Mouse (Mus musculus) kidney, embryonic 14.5 days (tissue): ENCODE measurements around the gene Blvra. TPM values are rescaled to one million over a fixed set of nuclear protein-coding genes. Genes with fewer than 3 reads are reported as not detected.
A peak's percentile ranks its signal among the peaks of the same experiment; 100 is the strongest.

Experiments used
- ATAC-seq: fragments of 200-750 bp; cut with Nextera tagmentation; 2 replicates; pipeline ENCODE4 v1.8.0; 2017; ENCODE audit warnings: moderate number of reproducible peaks, mild to moderate bottlenecking, moderate TSS enrichment, moderate library complexity; ENCODE audit not compliant: low FRiP score, low TSS enrichment
- H3K27ac ChIP-seq: fragments of 300-500 bp; sonication (generic); 2 replicates; pipeline ENCODE4 v1.5.1; 2014; ENCODE audit warnings: low read depth, mild to moderate bottlenecking, low read length, moderate library complexity, mixed read lengths
- H3K27me3 ChIP-seq: fragments of 300-500 bp; sonication (generic); 2 replicates; pipeline ENCODE4 v1.6.1; 2014; ENCODE audit warnings: mild to moderate bottlenecking, low read length; ENCODE audit not compliant: control insufficient read depth, insufficient read depth
- H3K36me3 ChIP-seq: fragments of 300-500 bp; sonication (generic); 2 replicates; pipeline ENCODE4 v1.6.1; 2014; ENCODE audit warnings: low read length, mixed read lengths; ENCODE audit not compliant: control insufficient read depth, insufficient read depth
- H3K4me1 ChIP-seq: fragments of 300-500 bp; sonication (generic); 2 replicates; pipeline ENCODE4 v1.6.1; 2014; ENCODE audit warnings: low read length, mixed read lengths; ENCODE audit not compliant: control insufficient read depth, insufficient read depth
- H3K4me2 ChIP-seq: fragments of 300-500 bp; sonication (generic); replicated peaks from 2 replicates; pipeline ENCODE4 v1.6.1; 2014; ENCODE audit warnings: low read depth, mild to moderate bottlenecking, low read length
- H3K4me3 ChIP-seq: fragments of 300-500 bp; sonication (generic); 2 replicates; pipeline ENCODE4 v1.5.1; 2014; ENCODE audit warnings: mild to moderate bottlenecking, low read length
- H3K9ac ChIP-seq: fragments of 300-500 bp; sonication (generic); 2 replicates; pipeline ENCODE4 v1.6.1; 2014; ENCODE audit warnings: low read depth, mild to moderate bottlenecking, low read length, moderate library complexity
- H3K9me3 ChIP-seq: fragments of 300-500 bp; sonication (generic); 2 replicates; pipeline ENCODE4 v1.6.1; 2016; ENCODE audit warnings: low read length; ENCODE audit not compliant: control insufficient read depth
- WGBS: fragments of 180-500 bp; shearing (Covaris S2); extraction: QIAGEN DNeasy Blood & Tissue Kit; methylation state at CpG from one replicate; pipeline ENCODE4 v1.1.7; 2014; 5-methylcytosine and 5-hydroxymethylcytosine counted together
- polyA plus RNA-seq: library from polyadenylated mRNA; unstranded; fragments of >200 nt; fragmentation: Nextera tagmentation; extraction: Ambion mirVana; gene quantifications from 2 replicates; pipeline ENCODE4 v1.2.1, GENCODE M21; 2014

Gene Blvra
- polyA plus RNA-seq = 39.6 and 43.4 TPM in 2 replicates

DNA sequence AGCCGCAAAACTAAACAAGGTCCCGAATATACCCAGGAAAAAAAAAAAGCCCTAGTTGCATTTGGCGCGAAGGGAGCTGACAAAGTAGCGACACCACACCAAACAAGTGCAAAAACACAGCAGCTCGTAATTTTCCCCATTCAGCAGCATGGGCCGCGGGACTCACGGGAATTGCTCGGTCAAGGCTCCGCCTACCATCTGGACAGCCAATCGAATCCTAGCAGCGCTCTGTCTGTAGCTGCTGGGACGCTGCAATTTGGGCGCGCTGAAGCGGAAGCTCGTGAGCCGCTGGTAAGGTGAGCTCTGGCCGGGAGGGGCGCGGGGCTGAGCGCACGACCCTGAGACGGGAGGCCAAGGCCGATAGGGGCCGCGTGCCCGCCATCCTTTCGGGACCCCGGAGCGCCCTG, at the start of gene Blvra:
Gene Blvra (plus strand): TSS at position 231 of the 407 bp plus-strand sequence.
- Histone ChIP-seq H3K9me3 (no peaks in the 10 kb centered on the region), H3K27ac (peak within 1 kb of the TSS; percentile 82), H3K4me2 (peak within 1 kb of the TSS; percentile 71), H3K4me3 (peak within 1 kb of the TSS; percentile 68), H3K9ac (peak within 1 kb of the TSS; percentile 67), H3K36me3 (peaks cover 15% of the 10 kb centered on the region), H3K27me3 (no peaks in the 10 kb centered on the region), H3K4me1 (peaks cover 7% of the 10 kb centered on the region)
- ATAC-seq = peak; percentile 100
- under 1% methylated on average over 32 of the region's 32 CpGs for WGBS

DNA sequence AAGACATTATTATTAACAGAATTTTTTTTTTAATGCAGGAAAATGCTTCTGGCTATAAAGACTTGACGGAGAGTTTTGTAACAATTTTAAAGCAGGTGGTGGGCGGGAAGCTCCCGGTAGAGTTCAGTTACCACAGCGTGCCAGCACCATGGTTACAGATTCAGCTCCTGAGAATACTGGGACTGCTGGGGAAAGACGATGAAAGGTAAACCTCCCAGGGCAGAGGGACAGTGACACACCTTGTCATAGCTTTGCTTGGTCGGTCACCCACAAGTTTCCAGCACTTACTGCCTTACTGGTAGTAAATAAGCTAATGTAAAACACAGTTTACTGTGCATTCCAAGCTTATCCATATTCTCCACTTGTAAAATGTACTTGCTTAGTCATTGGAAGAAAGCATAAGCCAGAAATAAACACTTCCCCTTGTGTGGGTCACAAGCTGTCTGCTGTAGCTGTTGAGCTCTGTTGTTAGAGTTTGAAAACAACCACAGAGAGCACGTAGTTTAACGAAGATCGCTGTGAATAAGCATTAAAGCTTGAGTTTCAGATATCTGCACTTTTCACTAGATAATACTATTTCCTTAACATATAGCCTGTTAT, 35.4 kb upstream of the Blvra start:
- Histone ChIP-seq H3K36me3 (peaks cover 50% of the 10 kb centered on the region; the same call in 1 of the 2 replicates), H3K4me1 (no peaks in the 10 kb centered on the region), H3K27ac (no peak overlapping the region), H3K4me3 (no peak overlapping the region), H3K27me3 (no peaks in the 10 kb centered on the region), H3K9me3 (no peaks in the 10 kb centered on the region), H3K9ac (no peak overlapping the region), H3K4me2 (no peak overlapping the region)
- ATAC-seq = no peak
- 96% methylated on average over 9 of the region's 9 CpGs for WGBS

DNA sequence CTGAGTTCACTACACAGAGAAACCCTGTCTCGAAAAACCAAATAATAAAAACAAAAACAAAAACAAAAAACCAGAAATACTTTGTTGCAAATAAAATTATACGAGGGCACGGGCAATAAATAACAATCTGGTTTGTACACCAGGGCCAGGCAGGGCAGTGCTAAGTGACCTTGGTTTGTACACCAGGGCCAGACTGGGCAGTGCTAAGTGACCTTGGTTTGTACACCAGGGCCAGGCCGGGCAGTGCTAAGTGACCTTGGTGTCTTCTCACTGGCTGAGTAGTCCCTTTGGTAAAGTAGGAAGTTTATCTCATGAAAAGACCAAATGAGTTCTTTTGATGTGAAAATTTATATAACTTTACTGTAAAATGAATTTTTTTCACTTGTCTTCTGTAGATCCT, 33.2 kb upstream of the Blvra start:
- Histone ChIP-seq H3K9me3 (no peaks in the 10 kb centered on the region), H3K27me3 (no peaks in the 10 kb centered on the region), H3K36me3 (peaks cover 44% of the 10 kb centered on the region), H3K4me3 (no peak overlapping the region), H3K4me1 (no peaks in the 10 kb centered on the region), H3K4me2 (no peak overlapping the region), H3K9ac (no peak overlapping the region), H3K27ac (no peak overlapping the region)
- WGBS = 92% methylated on average over 4 of the region's 4 CpGs
- no peak for ATAC-seq

DNA sequence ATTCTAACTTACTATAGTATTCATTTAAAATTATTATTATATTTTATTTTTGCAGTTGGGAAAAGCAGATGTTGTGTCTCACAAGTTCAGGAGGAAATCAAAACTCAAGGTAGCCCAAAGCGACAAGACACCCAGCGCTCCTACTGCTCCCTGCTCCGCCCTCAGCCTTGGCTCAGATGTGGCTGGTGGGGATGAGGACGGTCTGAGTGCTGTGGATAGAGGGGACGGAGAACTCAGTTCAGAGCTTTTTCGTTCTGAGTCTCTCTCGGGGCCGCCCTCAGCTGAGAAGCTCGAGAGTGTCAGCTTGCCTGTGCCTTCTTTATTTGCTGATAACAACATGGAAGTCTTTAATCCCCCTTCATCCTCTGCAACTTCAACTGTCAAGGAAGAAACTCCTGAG, 9.0 kb upstream of the Blvra start:
- H3K27me3 ChIP-seq = no peaks in the 10 kb centered on the region
- H3K4me2 ChIP-seq = no peak overlapping the region
- H3K4me1 ChIP-seq = no peaks in the 10 kb centered on the region
- no peak overlapping the region for H3K9ac ChIP-seq
- no peaks in the 10 kb centered on the region for H3K9me3 ChIP-seq
- no peak overlapping the region for H3K27ac ChIP-seq
- 94% methylated on average over 9 of the region's 9 CpGs for WGBS
- peaks cover 51% of the 10 kb centered on the region for H3K36me3 ChIP-seq
- ATAC-seq = no peak
- no peak overlapping the region for H3K4me3 ChIP-seq

DNA sequence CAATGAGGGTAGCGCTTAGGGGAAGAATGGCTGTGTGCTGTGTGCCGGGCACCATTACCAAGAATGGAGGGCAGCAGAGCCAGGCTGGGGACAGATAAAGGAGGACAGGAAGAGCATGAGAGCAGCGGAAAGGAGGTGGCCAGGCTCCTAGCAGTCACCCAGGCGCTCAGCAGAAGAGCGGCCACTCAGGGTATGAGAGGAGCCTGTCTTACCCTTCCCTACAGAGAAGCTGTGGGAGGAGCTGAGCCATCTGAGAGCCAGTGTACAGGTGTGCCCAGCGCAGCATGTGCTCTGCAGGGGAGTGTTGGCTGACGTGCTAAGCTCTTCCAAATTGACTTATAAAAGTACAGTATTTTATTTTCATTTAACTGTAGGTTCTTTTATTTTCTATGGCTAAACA, 1.7 kb upstream of the Blvra start:
- Histone ChIP-seq H3K36me3 (peaks cover 15% of the 10 kb centered on the region), H3K9ac (no peak overlapping the region), H3K4me2 (no peak overlapping the region), H3K4me1 (peaks cover 7% of the 10 kb centered on the region), H3K9me3 (no peaks in the 10 kb centered on the region), H3K4me3 (no peak overlapping the region), H3K27ac (no peak overlapping the region), H3K27me3 (no peaks in the 10 kb centered on the region)
- ATAC-seq = no peak
- WGBS = 83% methylated on average over 7 of the region's 7 CpGs

DNA sequence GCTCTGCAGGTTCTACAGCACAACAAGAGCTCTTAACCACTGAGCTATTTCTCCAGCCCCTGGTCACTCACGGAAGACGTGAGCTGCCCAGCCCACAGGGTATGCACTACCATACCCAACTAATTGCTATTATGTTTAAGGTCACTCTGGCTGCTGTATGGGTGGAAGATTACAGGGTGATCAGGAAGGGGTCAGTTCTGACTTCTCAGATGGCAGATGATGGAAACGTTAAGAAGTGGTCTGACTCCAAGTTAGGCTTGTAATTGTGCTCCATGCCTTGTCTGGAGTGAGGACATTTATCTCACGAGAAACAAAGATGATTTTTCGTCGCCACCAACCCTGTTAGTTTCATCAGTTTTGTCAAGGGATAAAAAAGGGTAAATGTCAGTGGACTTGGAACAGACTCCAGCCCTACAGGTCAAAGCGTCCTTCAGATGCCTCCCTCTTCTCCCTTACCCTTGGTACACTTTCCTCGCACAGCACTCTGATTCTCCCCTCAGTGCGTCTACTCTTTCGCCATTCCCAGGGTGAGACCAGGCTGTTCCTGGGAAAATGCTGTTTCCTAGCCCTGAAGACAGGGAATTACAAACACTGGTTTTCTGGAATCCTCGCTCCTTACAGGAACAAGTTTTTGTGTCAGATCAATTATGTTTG, 557 bp upstream of the Blvra start:
- H3K27me3 ChIP-seq = no peaks in the 10 kb centered on the region
- H3K36me3 ChIP-seq = peaks cover 15% of the 10 kb centered on the region
- peak overlapping the region; percentile 82 for H3K27ac ChIP-seq
- H3K9me3 ChIP-seq = no peaks in the 10 kb centered on the region
- peak overlapping the region; percentile 67 for H3K9ac ChIP-seq
- 8% methylated on average over 11 of the region's 11 CpGs for WGBS
- no peak; the same call in 1 of the 2 replicates for ATAC-seq
- H3K4me1 ChIP-seq = peaks cover 7% of the 10 kb centered on the region
- peak overlapping the region; percentile 71 for H3K4me2 ChIP-seq
- H3K4me3 ChIP-seq = peak overlapping the region; percentile 68

DNA sequence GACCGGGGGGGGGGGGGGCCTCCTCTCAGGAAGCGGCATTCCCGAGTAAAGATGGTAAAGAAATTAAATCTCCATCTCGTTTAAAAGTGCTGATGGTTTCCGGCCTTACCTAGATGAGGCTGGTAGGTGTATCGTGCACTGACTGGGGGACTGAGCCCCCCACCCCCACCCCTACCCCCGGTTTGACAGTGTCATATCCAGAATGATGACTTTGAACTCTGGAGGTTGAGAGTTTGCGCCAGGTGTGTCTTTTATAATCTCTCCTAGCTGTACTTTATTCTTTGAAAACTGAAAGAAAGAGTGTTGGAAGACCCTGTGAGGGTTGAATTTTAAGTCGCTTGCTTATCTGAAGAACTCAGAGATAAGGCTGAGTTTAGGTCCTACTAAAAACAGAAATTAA, 414 bp downstream of the Blvra start:
- H3K27ac ChIP-seq = peak overlapping the region; percentile 38; the same call in 1 of the 2 replicates
- H3K4me2 ChIP-seq = peak overlapping the region; percentile 71
- H3K4me3 ChIP-seq = peak overlapping the region; percentile 68
- no peaks in the 10 kb centered on the region for H3K27me3 ChIP-seq
- peaks cover 7% of the 10 kb centered on the region for H3K4me1 ChIP-seq
- H3K36me3 ChIP-seq = peaks cover 15% of the 10 kb centered on the region
- ATAC-seq = peak; percentile 68
- 10% methylated on average over 9 of the region's 9 CpGs for WGBS
- no peaks in the 10 kb centered on the region for H3K9me3 ChIP-seq
- H3K9ac ChIP-seq = peak overlapping the region; percentile 67

DNA sequence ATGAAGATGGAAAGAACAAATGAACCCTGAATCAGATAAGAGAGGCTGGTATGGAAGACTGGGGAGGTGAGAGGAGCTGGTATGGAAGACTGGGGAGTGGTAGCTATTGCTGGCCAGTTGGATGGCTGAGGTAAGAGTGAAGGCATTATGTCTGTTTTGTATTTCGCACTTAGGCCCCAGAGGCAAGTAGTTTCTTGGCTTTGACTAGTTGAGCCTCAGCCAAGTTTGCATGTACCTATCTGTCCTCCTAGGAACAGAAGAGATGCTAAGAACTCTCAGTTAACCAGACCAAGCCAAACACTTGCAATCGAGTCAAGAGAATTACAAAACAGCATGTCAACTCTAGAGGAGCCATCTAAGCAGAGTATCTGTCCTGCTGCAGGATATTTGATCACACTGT, 3.7 kb downstream of the Blvra start:
- no peak for ATAC-seq
- 95% methylated on average over 2 of the region's 2 CpGs for WGBS
- no peaks in the 10 kb centered on the region for H3K9me3 ChIP-seq

DNA sequence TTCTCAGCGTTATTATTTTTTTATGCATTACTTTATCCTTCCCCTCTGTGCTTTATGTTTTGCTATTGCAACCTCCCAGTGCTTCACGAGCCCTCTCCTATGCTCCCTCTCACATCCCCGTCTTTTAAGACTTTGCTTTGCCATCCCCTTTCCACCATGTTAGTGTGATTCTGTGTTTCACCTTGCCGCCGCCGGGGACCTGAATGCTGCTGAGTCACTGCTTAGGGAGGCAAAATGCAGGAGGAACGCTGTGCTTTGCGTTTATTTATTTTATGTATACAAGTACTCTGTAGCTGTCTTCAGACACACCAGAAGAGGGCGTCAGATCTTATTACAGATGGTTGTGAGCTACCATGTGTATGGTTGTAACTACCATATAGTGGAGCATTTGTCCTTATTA, 7.1 kb downstream of the Blvra start:
- no peaks in the 10 kb centered on the region for H3K27me3 ChIP-seq
- H3K4me1 ChIP-seq = no peaks in the 10 kb centered on the region
- no peaks in the 10 kb centered on the region for H3K36me3 ChIP-seq
- H3K9me3 ChIP-seq = no peaks in the 10 kb centered on the region
- no peak overlapping the region for H3K4me3 ChIP-seq
- H3K4me2 ChIP-seq = no peak overlapping the region
- no peak overlapping the region for H3K9ac ChIP-seq
- 82% methylated on average over 9 of the region's 9 CpGs for WGBS
- no peak overlapping the region for H3K27ac ChIP-seq
- no peak for ATAC-seq

More for the DNA sequence above, 3.7 kb downstream of the Blvra start:
- no peak overlapping the region for H3K9ac ChIP-seq
- H3K4me3 ChIP-seq = no peak overlapping the region
- H3K27ac ChIP-seq = no peak overlapping the region
- H3K4me1 ChIP-seq = peaks cover 7% of the 10 kb centered on the region
- H3K36me3 ChIP-seq = no peaks in the 10 kb centered on the region
- no peaks in the 10 kb centered on the region for H3K27me3 ChIP-seq
- H3K4me2 ChIP-seq = no peak overlapping the region
